Mouse (Mus musculus) heart, postnatal 14 days (tissue): ENCODE measurements around the gene Ide. TPM values are rescaled to one million over a fixed set of nuclear protein-coding genes. Genes with fewer than 3 reads are reported as not detected.
A peak's percentile ranks its signal among the peaks of the same experiment; 100 is the strongest.

ENCODE experiments used
- DNase-seq, 2 experiments: peaks; one replicate each; pipeline ENCODE4 v3.0.0; 2021 to 2022
- intact Hi-C: fragments of 180-260 bp; cut with DNase I; formaldehyde crosslinking; loops from one replicate; pipeline ENCODE4 v1.15.1; 2025
- long read RNA-seq, 2 experiments: library from polyadenylated mRNA; stranded (forward); transcript quantifications; one replicate each; pipeline ENCODE4 v2.0.0; 2021
- total RNA-seq, 2 experiments: library from RNA; stranded (reverse); gene quantifications; 2 replicates each; pipeline ENCODE4 v1.2.3; 2021

Gene Ide
- 10 to 100 TPM; 82.9 to 86.3 TPM for total RNA-seq
- long read RNA-seq, experiment 1, full-length matches to known transcripts = 31 of 75 reads
- long read RNA-seq, experiment 1, partial matches to known transcripts = 28 of 75 reads
- long read RNA-seq, experiment 1, other reads (novel, unspliced or antisense) = 16 of 75 reads
- long read RNA-seq, experiment 2, full-length matches to known transcripts = 48 of 109 reads
- long read RNA-seq, experiment 2, partial matches to known transcripts = 19 of 109 reads
- long read RNA-seq, experiment 2, other reads (novel, unspliced or antisense) = 42 of 109 reads

DNA sequence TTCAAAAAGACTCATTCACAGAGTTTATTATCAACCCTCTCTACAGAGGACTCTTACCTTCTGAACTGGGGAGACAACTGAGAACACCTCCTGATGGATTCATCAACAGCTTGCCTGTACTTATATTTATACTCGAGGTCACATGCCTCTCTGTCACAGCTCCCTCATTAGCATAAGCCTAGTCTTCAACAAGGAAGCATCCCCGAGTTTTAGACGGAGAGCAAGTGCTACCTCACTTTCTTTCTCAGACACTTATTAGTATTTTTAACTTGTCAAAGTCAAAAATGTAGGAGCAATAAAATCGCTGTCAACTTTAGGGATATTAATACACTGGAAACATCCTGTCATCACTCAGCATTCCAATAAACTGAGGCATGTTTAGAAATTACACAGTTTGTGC is at the start of gene Ide:
Gene Ide, minus strand, starts transcription at position 101 of the 400 bp plus-strand sequence.
- intact Hi-C loops = no loop called here
- no peak for DNase-seq

DNA sequence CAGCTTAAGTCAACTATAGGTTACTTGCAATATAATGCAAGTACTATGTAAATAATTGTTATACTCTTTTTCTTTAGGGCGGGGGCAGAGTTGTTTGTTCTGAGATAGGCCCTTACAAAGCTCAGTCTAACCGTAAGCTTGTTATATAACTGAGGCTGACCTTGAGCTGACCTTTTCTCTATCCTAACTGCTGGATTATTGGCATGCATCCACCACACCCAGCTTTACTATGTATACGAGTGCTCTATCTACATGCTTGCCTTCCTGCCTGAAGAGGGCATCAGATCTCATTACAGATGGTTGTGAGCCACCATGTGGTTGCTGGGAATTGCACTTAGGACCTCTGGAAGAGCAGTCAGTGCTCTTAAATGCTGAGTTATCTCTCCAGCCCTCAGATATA is 48.5 kb upstream of the Ide start:
- intact Hi-C loops = no loop called here
- no peak for DNase-seq

DNA sequence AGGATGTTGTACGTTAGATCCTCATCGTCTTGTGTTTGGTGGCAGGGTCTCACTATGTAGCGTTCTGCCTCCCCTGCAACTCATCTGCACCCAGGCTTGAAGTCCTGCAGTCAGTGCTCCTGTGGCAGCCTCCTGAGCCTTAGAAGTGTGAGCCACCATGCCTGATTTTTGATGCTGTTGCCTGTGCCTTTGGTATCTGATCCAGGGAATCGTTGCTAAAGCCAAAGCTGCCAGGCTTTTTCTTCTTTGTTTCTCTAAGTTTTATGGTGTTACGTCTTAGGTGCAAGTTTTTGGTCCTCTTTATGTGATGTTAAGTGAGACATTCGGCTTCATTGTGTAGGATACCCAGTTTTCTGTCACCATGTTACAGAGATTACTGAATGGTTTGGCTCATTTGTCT is 41.2 kb upstream of the Ide start:
- DNase-seq = no peak
- intact Hi-C loops = no loop called here

DNA sequence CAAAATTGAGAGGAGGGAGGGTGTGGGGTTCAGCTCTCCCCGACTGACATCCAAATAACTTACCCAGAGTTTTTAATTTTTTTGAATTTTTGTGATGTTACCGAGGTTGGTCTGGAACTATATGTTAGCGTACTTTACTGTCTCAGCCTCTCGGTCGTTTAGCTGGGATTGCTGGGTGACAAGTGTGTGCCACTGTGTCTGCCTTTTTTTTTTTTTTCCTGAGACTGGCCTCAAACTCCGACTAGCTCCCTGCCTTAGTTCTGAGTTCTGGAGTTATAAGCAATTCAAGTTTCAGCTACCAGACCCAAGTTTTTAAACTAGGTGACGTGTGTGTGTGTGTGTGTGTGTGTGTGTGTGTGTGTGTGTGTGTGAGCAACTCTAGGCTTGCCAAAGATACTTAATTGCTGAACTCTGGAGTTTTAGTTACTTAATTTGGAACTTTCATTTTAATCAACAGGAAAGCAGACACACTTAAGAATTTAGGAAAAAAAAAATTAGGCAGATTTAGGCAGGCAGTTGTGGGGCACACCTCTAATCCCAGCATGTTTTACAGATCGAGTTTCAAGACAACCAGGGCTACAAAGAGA is 39.8 kb upstream of the Ide start:
- intact Hi-C loops = no loop called here
- no peak for DNase-seq

DNA sequence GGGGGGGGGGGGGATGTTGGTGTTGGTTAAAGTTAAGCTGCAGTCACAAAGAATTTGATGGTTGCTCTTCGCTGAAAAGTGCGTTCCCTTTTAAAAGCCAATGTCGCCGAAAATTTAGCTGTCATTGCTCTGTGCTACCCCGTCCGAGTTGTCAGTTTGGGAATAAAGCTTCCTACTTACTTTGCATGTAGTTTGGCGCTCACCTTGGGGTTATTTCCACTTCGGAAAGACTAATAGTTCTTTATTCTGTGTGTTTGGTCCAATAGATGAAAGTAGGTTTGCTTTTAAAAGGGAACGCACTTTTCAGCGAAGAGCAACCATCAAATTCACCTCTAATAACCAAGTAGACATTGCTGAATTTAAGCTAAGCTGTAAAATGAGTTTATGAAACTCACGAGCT is 39.2 kb upstream of the Ide start:
- DNase-seq = no peak
- intact Hi-C loops = no loop called here

DNA sequence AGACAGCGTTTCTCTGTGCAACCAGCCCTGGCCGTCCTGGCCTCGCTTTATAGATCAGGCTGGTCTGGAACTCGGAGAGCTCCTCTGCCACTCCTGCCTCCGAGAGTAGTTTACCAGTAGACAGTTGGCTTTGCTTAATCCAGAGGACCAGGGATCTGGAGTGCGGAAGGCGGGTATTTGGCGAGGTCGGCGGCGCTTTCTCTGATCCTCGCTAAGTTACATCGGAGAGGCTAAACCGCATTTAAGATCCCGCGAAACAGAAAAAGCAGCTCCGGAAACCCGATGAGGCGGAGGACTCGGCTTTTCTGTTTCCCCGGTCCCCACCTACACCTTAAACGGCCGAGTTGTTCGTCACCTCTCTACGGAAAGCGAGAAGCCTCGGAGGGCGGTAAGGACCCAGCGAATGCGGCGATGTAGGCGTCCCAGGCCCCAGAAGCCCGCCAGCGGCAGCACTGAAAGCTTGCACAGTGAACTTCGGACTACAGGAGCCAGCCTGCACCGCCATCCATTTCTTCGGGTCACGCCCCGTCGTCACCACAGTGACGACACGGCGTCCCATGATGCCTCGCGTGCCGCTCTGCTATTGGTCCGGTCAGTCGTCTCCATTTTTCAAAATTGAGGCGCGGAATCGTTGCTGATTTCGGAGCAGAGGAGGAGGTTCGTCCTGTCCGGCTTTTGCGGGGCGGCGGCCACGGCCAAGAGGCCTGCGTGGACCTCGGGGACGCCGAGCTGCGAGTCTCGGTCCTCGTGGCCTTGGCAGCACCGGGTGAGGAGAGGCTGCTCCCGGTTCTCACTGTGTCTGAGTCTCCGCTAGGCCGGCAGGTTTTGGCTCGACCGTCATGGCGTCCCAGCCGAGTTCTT is 38.3 kb upstream of the Ide start, which contains the start of gene Kif11:
Gene Kif11, plus strand, starts transcription at position 649 of the 861 bp plus-strand sequence.
- peak; percentile 98 for DNase-seq
- intact Hi-C loops = no loop called here

DNA sequence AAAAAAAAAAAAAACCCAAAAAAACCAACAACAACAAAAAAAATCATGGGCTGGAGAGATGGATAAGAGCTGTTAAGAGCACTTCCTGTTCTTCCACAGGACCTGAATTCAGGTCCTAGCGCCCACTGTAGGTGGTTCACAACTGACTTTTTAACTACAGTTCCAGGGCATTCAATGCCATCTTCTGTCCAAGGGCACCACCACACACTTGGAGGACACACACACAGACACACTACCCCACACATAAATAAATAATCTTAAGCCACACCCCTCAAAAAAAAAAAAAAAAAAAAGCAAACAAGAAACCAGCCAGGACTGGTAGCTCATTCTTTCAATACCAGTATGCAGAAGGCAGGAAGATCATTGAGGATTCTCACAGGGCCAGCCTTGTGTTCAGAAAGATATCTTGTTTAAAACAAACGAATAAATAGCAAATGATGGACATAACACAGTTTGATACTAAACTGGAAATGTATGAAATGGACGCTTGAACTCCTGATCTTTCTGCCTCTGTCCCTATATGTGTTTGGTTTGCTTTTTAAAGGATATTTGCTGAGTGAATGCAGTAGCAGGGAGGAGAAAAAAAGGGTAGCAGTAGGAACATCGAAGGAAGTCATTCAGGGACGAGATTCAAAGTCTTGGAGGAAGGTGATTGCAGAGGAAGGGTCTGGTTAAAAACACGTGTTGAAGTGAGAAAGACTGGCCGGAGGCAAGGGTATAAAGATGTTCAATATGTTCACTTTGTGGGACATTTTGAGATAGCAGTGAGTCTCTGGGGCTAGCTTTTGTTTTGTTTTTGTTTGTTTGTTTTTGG is 37.5 kb upstream of the Ide start:
- intact Hi-C loops = no loop called here
- DNase-seq = no peak

DNA sequence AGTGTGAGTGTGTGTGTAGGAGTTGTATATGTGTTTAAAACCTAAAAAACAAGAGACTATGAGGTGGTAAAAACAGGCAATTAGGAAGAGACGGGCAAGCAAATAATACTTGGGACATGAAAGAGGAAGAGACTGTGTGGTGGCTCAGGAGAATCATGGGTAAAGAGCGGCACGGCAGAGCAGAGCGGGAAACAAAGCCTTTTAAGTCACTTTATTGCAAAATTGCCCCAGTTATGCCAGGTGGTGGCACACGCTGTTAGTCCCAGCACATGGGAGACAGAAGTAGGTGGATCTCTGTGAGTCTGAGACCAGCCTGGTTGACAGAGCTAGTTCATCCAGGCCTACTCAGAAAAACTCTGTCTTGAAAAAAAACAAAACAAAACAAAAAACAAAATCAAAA is 32.7 kb upstream of the Ide start:
- intact Hi-C loops = no loop called here
- DNase-seq = no peak

DNA sequence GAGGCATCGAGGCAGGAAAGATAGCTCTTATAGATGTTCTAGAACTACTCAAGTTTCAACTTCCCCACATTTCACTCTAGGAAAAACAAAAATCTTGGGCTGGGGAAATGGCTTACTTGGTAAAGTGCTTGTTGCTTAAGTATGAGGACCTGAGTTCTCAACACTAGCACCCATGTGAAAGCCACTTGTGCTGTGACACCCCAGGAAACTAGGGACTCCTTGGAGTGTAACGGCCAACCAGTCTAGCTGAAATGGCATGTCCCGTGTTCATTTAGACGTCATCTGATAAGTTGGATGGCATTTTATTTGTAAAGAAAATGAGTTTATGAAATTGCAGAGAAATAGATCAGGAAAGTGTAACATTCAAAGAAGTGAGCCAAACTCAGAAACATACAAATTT is 32.3 kb upstream of the Ide start:
- no peak for DNase-seq
- intact Hi-C loops = no loop called here

DNA sequence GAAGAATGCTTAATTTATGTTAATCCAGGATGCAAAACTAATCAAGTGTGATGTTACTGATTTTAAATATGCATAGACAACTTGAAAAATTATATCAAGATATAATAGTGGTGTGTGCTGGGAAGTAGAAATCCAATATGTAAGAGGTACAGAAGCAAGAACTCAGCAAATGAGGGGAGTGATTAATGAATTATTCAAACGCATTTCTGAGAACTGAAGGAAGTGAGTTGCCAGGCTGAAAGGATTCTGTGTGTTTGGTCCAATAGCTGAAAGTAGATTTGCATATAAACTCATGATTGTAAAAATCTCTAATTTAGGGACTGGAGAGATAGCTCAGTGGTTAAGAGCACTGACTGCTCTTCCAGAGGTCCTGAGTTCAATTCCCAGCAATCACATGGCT is 31.3 kb upstream of the Ide start:
- DNase-seq = no peak

DNA sequence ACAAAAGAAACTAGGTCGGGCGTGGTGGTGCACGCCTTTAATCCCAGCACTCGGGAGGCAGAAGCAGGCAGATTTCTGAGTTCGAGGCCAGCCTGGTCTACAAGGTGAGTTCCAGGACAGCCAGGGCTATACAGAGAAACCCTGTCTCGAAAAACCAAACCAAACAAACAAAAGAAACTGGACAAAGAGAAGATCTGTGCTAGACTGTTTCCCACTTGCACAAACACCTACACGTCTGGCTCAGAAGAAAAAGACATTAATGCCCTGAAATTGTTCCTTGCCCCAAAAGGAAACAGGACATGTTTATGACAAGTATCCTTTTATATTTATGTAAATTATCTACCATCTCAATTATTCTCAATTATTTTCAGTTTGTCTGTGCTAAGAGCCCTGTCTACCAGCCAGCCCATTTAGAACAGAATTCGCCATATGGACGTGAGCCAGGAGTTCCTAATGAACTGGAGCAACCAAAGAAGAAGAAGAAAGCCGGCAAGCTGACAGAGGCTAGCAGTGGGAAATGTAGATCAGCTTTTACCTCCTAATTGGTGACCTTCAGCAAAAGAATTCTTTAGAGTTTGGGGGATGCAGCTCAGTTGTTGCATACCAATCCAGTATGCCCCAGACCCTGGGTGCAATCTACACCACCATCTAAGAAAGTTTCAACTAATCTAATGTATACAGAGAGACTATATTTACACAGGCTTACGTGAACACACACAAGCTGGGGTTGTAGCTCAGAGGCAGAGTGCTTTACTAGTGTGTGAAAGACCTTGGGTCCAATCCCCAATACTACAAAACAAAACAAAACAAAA is 25.7 kb upstream of the Ide start:
- DNase-seq = no peak
- intact Hi-C loops = no loop called here

More for the DNA sequence above, 31.3 kb upstream of the Ide start:
- intact Hi-C loops = no loop called here

DNA sequence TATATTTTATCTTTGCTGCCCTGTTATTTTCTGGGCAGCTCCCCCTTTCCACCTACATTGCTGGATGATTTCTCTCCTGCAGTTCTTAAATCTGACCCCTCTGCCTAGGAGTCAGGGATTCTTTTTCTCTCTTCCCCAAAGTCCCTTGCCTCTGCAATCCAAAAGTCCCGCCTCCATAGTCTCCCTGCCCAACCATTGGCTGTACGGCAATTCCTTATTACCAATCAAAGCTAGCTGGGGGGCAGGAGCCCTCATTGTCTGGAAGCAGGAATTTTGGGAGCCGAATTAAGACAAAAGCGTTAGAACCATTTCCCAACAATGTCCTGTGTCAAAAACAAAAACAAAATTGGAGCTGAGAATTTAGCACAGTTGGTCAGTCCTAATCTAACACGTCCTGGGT is 24.9 kb upstream of the Ide start:
- DNase-seq = no peak
- intact Hi-C loops = no loop called here

DNA sequence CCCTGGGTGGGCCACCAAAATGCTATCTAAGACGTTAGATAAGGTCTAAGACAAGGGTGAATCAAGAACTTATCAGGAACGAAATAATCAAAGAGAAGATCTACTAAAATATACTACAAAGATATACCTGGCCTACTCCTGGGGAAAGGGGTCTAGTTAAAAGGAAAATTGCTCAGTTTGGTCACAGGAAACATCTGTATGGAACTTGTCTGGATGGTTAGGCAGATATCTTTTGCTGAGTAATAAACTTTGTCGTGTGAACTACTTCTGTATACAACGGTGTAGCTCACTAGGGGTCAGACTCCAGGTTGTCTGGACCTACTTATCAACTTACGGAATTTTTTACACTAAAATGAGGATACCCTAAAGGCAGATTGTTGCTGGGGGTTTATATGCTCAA is 22.4 kb upstream of the Ide start:
- intact Hi-C loops = no loop called here
- DNase-seq = no peak

DNA sequence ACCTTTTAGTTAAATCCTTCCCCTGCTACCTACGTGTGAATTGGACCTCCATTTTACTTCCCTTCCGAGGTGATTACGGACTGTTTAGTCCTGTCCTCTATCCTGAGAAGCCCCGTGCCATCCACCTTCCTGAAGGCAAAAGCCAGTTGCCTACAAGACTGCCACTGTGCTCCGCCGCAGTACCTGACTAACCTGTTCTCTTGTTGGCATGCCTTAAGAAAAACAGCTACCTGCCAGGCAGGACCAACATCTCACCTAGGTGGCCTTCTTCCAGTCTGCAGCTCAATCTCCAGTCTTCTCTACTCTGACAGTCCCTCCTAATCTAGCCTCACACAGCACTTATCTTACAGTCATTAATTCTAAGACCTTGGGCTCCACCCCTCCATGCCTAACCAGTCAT is 15.7 kb upstream of the Ide start:
- intact Hi-C loops = no loop called here
- no peak for DNase-seq

DNA sequence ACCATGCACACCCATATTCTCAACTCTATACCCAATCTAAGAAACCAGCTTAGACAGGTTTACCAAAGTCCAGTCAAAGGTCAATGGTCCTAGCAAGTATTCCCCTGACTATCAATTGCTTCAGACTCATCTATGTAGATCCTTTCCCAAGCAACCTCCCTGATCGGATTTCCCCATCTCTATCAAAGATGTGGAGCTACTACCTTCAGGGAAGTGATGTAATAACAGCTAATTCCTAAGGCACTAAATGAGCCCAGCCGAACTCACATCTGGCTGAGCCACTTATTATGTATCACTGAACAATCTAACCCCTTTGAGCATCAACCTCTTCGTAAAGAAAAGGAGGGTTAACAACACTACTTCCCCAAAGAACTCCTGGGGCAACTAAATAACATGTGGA is 15.1 kb upstream of the Ide start:
- intact Hi-C loops = no loop called here
- DNase-seq = no peak

DNA sequence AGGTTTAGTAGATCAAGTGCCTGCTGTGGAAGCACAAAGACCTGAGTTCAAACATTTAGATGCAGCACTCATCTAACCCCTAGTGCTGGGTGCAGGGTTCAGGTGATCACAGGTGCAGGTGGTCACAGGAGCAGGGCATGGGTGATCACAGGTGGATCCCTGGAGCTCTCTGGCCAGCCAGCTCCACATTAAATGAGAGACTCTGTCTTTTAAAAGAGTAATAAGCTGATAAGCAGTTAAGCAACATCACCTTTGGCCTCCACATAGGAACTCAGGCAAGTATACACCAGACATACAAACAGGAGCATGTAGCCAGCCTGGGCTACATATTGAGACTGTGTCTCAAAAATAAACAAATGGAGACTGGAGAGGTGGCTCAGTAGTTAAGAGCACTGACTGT is 11.3 kb upstream of the Ide start:
- intact Hi-C loops = no loop called here
- no peak for DNase-seq

DNA sequence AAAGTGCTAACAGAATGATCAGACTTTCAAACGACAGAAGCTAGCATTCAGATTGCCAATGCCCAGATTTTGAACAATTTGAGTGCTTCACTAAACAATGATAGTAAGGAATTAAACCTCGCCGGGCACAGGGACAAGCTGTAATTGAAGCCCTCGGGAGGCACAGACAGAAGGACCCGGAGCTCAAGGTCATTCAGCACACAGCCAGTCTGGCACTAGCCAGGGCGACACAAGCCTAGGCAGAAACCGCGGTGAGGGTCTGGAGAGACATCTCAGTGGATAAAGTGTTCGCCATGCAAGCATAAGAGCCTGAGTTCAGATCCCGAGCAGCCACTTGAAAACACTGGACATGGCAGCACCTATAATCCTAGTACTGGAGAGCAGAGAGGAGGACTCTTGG is 10.7 kb upstream of the Ide start:
- intact Hi-C loops = no loop called here
- DNase-seq = peak; percentile 26 to 29

DNA sequence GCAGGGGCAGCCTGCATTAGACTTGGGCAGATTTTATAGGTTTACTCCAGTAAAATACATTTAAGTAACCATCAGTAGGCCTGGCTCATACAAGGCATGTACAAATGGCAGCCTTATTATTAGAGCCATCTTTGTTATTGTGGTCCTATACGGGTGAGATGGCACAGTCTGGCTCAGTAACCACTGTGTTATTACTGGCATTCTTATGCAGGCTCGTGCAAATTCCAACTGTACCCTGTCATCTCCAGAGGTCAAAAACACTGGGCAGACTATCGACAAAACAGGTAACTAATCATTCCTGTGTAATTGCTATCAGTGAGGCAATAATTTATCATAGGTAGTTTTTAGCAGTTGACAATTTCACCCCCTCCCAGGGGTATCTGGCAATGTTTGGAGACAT is 8.6 kb upstream of the Ide start:
- intact Hi-C loops = no loop called here
- no peak for DNase-seq

DNA sequence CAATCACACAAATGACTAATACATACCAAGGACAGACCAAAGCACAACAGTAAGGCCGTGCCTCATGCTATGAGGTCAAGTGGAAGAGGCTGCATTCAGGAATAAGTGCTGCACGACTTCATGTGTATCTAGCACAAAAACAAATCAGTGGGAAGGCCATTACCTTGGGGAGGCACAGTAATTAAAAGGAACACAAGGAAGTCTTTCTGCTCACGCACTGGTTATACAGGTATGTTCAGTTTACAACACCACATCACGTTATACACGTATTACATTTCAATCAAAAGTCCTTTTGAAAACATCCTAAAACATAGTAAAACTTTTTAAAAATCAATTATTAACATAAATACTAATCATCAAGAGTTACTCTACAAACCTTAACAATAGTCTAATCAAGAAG is 6.2 kb upstream of the Ide start:
- intact Hi-C loops = no loop called here
- no peak for DNase-seq

DNA sequence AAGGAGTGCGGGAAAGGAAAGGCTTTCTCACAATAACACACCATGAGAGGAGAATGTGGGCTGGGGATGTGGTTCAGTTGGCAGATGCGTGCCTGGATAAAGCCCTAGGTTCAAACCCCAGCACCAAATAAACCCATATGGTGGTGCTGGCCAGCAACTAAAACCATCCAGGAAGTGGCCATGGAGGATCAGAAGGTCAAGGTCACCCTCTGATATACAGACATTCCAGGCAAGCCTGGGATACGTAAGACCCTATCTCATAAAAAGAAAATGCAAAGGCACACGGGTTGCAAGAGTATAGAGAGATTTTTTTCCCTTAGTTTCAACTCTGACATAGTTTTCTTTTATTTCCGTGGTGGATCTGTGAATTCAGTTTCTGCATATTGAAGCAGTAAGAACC is 3.3 kb upstream of the Ide start:
- intact Hi-C loops = no loop called here
- no peak for DNase-seq
